8 mouse cellular contexts compared by ENCODE assay signal in genomic region chr4:142014659-142015608, GRCm38 (mm10). TPM values are rescaled to one million over a fixed set of nuclear protein-coding genes. Genes with fewer than 3 reads are reported as not detected.
A peak's percentile ranks its signal among the peaks of the same experiment; 100 is the strongest.
DNase-seq lines count a peak whose midpoint lies in the region; ATAC-seq lines count a peak whose summit lies in the region.

Gene Fhad1 (minus strand): TSS chr4:142015082.

- H3K9ac ChIP-seq in embryonic facial prominence, embryonic 15.5 days = no peak within 1 kb of the TSS
- peak within 1 kb of the TSS; percentile 58 for H3K9ac ChIP-seq in heart, embryonic 11.5 days (ENCODE audit: low read depth, low read length)
- H3K9ac ChIP-seq in liver, embryonic 12.5 days = peak within 1 kb of the TSS; percentile 34

- peak; percentile 93 for DNase-seq in kidney, adult 9 months
- DNase-seq in naive thymus-derived CD4-positive, alpha-beta T cell, adult 2 months (ENCODE audit: low read depth) = peak; percentile 54
- DNase-seq in spleen, postnatal 36 days (ENCODE audit: low spot score in 2 of 2) = peak; percentile 14 to 28

- H3K4me3 ChIP-seq in erythroblast, embryonic 14.5 days (replicated peaks) = peak within 1 kb of the TSS; percentile 42
- peak within 1 kb of the TSS; percentile 43 for H3K4me3 ChIP-seq in embryonic facial prominence, embryonic 15.5 days (replicated peaks)
- H3K4me3 ChIP-seq in heart, embryonic 11.5 days (ENCODE audit: low read depth, low read length) = peak within 1 kb of the TSS; percentile 44
- H3K4me3 ChIP-seq in liver, embryonic 12.5 days = peak within 1 kb of the TSS; percentile 48

- H3K27me3 ChIP-seq in erythroblast, embryonic 14.5 days (ENCODE audit: control insufficient read depth) = peaks cover 57% of the 10 kb centered on the region
- H3K27me3 ChIP-seq in embryonic facial prominence, embryonic 15.5 days = peaks cover 20% of the 10 kb centered on the region; the same call in 1 of the 2 replicates
- peaks cover 15% of the 10 kb centered on the region for H3K27me3 ChIP-seq in heart, embryonic 11.5 days (ENCODE audit: control insufficient read depth, insufficient read depth, low read length)
- peaks cover 89% of the 10 kb centered on the region for H3K27me3 ChIP-seq in liver, embryonic 12.5 days (replicated peaks)

- H3K9me3 ChIP-seq in erythroblast, embryonic 14.5 days (ENCODE audit: control insufficient read depth, low read length) = no peaks in the 10 kb centered on the region
- H3K9me3 ChIP-seq in embryonic facial prominence, embryonic 15.5 days (replicated peaks) = no peaks in the 10 kb centered on the region
- H3K9me3 ChIP-seq in heart, embryonic 11.5 days (replicated peaks; ENCODE audit: control insufficient read depth, low read length) = no peaks in the 10 kb centered on the region
- no peaks in the 10 kb centered on the region for H3K9me3 ChIP-seq in liver, embryonic 12.5 days (replicated peaks)

- H3K27ac ChIP-seq in embryonic facial prominence, embryonic 15.5 days (replicated peaks) = no peak within 1 kb of the TSS
- H3K27ac ChIP-seq in heart, embryonic 11.5 days (ENCODE audit: low read depth, low read length) = no peak within 1 kb of the TSS
- H3K27ac ChIP-seq in liver, embryonic 12.5 days = no peak within 1 kb of the TSS

- peaks cover 48% of the 10 kb centered on the region for H3K4me1 ChIP-seq in erythroblast, embryonic 14.5 days (ENCODE audit: control insufficient read depth)
- peaks cover 17% of the 10 kb centered on the region for H3K4me1 ChIP-seq in embryonic facial prominence, embryonic 15.5 days
- H3K4me1 ChIP-seq in heart, embryonic 11.5 days (ENCODE audit: control insufficient read depth, insufficient read depth, low read length) = peaks cover 28% of the 10 kb centered on the region
- peaks cover 46% of the 10 kb centered on the region for H3K4me1 ChIP-seq in liver, embryonic 12.5 days

- ATAC-seq in erythroblast, adult 5-6 weeks (replicated peaks; ENCODE audit: low FRiP score, poor library complexity, severe bottlenecking) = no peak
- peak; percentile 69 for ATAC-seq in embryonic facial prominence, embryonic 15.5 days (ENCODE audit: insufficient number of reproducible peaks, low FRiP score, low TSS enrichment, low read depth)
- peak; percentile 67 for ATAC-seq in heart, embryonic 11.5 days (replicated peaks; ENCODE audit: insufficient number of reproducible peaks, low FRiP score, low TSS enrichment)
- ATAC-seq in liver, embryonic 12.5 days = peak; percentile 58

- no peaks in the 10 kb centered on the region for H3K36me3 ChIP-seq in erythroblast, embryonic 14.5 days (ENCODE audit: control insufficient read depth)
- H3K36me3 ChIP-seq in embryonic facial prominence, embryonic 15.5 days = no peaks in the 10 kb centered on the region
- H3K36me3 ChIP-seq in heart, embryonic 11.5 days (ENCODE audit: control insufficient read depth, insufficient read depth, low read length) = no peaks in the 10 kb centered on the region
- H3K36me3 ChIP-seq in liver, embryonic 12.5 days = no peaks in the 10 kb centered on the region

- H3K4me2 ChIP-seq in embryonic facial prominence, embryonic 15.5 days (replicated peaks) = peak within 1 kb of the TSS; percentile 83
- H3K4me2 ChIP-seq in heart, embryonic 11.5 days = peak within 1 kb of the TSS; percentile 75
- H3K4me2 ChIP-seq in liver, embryonic 12.5 days = peak within 1 kb of the TSS; percentile 74

- 1% methylated on average over 39 of the region's 46 CpGs for WGBS in embryonic facial prominence, embryonic 15.5 days
- WGBS in heart, embryonic 11.5 days (ENCODE audit: insufficient replicate concordance) = under 1% methylated on average over 45 of the region's 46 CpGs
- WGBS in liver, embryonic 12.5 days (ENCODE audit: insufficient replicate concordance) = 3% methylated on average over 44 of the region's 46 CpGs

RNA-seq across cellular contexts. Expression of gene Fhad1, which starts in this region (rescaled TPM):
- polyA plus RNA-seq in erythroblast, embryonic 14.5 days (2012) = not detected in 2 replicates
- not detected in 2 replicates for total RNA-seq in erythroblast, adult 5-6 weeks (2015; ENCODE audit: low replicate concordance)
- 0.17 TPM in 1 of 2 replicates, not detected in the other for total RNA-seq in erythroblast, adult 5-6 weeks (2017; ENCODE audit: low replicate concordance)
- polyA plus RNA-seq in embryonic facial prominence, embryonic 15.5 days (2015; fragmentation: Nextera tagmentation; extraction: Ambion mirVana) = 7.8 and 9.0 TPM in 2 replicates
- polyA plus RNA-seq in heart, embryonic 11.5 days (2014; fragmentation: Nextera tagmentation; extraction: Ambion mirVana) = 3.8 and 7.1 TPM in 2 replicates
- 0.61 and 0.96 TPM in 2 replicates for polyA plus RNA-seq in liver, embryonic 12.5 days (2016; fragmentation: Nextera tagmentation; extraction: Ambion mirVana)

Comparison
In these comparisons a context has a peak if more than half of its experiments do, and no peak if none do; other contexts are left out.
1. Peak in ATAC-seq, H3K4me3 ChIP-seq, H3K9ac ChIP-seq and H3K4me2 ChIP-seq in liver, embryonic 12.5 days; RNA of the gene not detected or under 1 TPM.
2. DNase-seq: peak in every context shown above with its lines; median percentile 93 in kidney, adult 9 months; 54 in naive thymus-derived CD4-positive, alpha-beta T cell, adult 2 months; 21 in spleen, postnatal 36 days.